Mouse (Mus musculus) left cerebral cortex, postnatal 36 days (tissue): ENCODE measurements around the gene Acly. TPM values are rescaled to one million over a fixed set of nuclear protein-coding genes. Genes with fewer than 3 reads are reported as not detected.

Experiments
- DNase-seq, 2 experiments: peaks; one replicate each; pipeline ENCODE4 v3.0.0; 2021 to 2022; ENCODE audit warnings: low spot score in 2 of 2, mixed read lengths in 1 of 2
- intact Hi-C: fragments of 180-260 bp; cut with DNase I; formaldehyde crosslinking; loops from one replicate; pipeline ENCODE4 v1.15.1; 2025
- total RNA-seq, 2 experiments: library from RNA; stranded (reverse); gene quantifications; 2 replicates each; pipeline ENCODE4 v1.2.3; 2021

Gene Acly
- total RNA-seq, 2 experiments from 2014 or later = 117 to 123 TPM

DNA sequence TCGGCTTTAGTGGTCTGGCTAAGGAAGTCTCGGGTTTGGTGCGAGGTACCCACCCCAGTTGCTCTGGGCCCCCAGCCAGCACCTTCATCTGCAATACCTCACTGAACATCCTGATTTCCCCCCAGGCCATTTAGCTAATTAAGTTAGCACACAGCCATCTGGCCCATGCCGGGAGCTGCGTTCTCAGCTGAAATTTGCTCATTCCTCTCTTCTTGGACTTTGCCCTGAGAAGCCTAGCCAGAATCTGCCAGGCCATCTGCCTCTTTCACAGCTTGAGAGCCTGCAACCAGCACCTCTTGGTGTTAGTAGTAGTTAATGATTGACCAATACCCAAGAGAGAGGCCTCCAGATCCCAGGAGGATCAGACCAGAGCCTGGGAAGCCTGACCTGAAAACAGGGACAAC is 9.6 kb downstream of the Acly start:
- DNase-seq = no peak
- intact Hi-C loops = no loop called here

DNA sequence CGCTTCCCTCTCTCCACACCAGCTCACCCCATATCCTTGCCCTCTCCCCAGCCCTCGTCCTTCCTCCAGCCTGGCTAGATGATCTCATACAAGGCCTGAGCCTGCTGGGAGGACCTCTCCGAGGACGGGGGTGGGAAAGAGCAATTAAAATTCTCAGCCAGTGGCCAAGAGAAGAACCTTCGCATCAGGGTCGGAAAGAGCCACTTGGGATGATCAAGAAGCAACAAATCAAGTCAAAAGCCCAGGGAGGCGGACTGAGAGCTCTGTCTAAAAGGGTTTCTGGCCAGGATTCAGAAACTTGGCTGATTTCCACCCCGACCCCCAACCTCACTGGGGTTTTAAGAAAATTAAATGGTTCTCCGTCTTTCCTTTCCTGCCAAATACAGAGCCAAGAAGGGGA is 11.5 kb downstream of the Acly start:
- no peak for DNase-seq
- intact Hi-C loops = no loop called here

DNA sequence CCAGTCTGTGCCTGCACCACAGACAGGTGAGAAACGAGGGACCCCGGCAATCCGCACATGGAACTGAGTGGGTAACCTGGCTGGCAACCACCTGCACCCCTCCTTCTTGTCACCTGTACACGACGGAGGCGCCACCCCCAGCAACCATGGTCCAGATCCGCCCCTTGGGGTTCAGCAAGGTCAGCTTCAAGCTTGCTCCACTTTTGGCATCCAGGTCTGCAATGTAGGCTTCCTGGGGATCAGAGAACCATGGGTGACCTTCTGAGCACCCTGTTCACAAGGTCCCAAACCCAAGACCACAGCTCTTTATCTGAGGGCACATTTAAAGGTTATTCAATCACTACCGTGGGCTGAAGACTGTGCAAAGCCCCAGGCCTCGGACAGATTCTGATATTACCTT is 12.0 kb downstream of the Acly start:
- intact Hi-C loops = no loop called here
- no peak for DNase-seq

DNA sequence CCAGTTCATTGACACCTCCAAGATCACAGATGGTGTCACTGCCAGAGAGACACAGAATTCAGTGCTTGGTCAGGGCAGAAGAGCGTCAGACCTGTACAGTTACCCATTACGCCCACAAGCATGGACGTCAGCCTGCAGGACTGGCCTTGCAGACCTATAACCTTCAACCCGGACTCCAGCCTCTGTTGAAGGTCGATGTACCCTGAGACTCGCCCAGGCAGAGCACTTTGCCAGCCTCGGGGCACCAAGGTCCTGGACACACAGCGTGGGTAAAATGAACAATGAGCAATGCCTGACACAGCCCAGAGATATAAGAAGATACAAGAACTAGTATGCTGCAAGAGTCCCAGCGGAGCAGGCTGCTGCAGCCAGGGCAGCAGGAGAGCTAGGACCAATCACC is 12.7 kb downstream of the Acly start:
- intact Hi-C loops = no loop called here
- DNase-seq = no peak

DNA sequence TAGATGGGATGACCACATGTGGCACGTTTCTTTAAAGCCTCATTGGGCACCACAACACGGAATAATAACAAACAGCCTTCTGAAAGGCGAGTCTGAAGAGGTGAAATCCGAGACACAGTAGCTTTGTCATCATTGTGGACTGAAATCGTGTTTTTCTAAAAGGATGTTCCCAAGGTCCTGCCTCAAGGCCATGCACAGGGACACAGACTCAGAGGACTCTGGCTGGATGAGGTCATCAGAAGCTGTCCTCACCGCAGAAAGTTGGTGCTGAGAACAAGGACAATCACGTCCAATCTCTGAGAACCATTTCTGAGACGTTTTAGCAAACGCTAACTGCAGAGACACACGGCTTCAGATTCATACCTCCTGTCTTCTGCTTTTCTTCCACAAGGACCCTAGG is 14.1 kb downstream of the Acly start:
- intact Hi-C loops = no loop called here
- DNase-seq = no peak

DNA sequence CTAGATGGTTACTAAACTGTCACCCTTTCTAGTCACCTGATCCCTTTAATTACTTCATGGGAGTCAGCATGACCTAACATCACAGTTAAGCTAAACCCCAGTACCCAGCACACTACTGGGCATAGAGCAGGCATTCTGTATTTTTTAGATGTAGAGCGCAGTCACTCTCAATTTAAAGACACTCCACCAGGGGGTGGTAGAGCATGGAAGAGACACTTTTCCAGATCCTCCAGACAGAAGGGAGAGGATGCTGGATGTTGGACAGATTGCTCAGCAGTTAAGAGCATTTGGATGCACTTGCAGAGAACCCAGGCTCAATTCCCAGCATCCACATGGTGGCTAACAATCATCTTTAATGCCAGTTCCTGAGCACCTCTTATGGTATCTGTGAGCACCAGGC is 15.4 kb downstream of the Acly start:
- DNase-seq = peak in 1 of 2 experiments; percentile 24
- intact Hi-C loops = loop anchor here (1.0 kb wide), 1 partner anchor 43 kb away; no protein-coding TSS in a partner anchor

DNA sequence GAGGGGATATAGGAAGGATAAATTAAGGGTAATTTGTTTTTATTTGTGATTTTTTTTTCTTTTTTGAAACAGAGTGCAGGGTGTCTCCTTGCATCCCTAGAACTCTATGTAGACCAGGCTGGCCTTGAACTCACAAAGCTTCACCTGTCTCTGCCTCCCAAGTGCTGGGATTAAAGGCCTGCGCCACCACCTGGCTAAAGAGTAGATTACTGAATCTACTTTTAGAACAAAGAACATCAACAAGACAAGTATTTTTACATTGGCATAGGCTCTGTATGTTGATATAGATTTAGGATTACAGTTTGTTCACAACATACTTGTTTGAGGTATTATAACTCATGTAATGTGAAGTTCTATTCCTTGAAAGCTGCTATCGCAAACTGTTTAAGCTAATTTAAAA is 17.2 kb downstream of the Acly start:
- DNase-seq = no peak
- intact Hi-C loops = no loop called here

DNA sequence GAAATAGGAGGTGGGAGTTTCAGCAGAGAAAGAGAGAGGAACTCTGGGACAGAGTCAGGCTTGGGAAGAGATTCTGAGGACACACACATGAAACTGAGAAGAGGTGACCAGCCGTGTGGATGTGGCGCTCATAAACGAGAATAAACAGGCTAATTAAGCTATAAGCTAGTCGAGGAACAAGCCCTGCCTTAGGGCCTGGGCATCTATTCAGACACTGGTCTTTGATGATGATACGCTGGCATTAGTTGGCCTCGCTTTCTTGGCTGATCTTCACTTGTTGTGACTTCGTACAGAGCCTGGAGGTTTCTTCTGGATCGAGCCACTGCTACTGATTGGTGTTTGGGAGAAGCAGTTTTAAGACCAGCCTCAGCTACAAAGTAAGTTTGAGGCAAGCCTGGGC is 21.8 kb downstream of the Acly start:
- intact Hi-C loops = no loop called here
- no peak for DNase-seq

DNA sequence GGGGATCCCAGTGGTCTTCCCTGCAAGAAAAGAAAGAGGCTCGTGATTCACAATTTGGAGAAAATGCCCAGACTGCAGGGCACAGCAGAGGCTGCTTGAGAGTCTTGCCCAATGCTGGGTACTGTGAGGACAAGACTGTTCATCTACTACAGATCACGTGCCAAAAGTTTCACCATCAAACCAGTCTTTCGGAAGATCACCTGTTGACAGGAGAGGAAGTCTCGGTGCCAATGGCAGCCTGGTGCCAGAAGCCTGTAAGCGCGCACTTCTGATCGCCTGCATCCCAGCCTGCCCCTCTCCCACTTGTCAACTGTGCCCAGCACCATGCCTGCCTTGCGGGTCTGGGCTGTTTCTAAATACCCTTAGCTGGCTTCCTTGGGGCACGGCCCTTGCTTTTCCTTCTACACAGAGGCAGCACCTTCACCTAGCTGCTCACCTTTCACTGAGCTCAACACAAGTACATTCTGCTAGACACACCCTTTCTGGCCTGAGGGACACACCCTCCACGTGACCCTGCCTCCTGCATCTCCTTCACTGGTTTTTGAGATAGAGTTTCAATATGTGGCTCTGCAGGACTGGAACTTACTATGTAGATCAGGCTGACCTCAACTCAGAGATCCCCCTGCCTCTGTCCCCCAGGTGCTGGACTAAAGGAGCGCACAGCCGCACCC is 22.7 kb downstream of the Acly start:
- intact Hi-C loops = no loop called here

DNA sequence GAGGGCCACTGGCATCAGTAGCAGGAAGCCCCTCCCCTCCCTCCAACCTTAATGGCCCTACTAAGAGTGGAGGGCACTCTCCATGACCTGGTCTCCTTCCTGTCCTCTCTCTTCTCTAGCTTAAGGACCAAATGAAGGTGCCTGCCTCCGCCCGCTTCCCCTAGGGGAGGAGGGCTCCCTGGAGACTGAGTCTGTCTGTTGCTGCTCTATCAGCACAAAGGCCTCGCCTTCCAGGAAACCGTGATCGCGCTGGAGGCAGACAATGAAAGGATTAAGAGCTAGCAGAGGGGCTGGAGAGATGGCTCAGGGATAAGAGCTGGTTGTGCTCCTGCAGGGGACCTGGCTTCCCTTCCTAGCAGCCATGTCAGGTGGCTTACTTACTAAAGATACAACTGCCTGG is 26.5 kb downstream of the Acly start:
- no peak for DNase-seq
- intact Hi-C loops = no loop called here

More for the DNA sequence above, 22.7 kb downstream of the Acly start:
- no peak for DNase-seq

DNA sequence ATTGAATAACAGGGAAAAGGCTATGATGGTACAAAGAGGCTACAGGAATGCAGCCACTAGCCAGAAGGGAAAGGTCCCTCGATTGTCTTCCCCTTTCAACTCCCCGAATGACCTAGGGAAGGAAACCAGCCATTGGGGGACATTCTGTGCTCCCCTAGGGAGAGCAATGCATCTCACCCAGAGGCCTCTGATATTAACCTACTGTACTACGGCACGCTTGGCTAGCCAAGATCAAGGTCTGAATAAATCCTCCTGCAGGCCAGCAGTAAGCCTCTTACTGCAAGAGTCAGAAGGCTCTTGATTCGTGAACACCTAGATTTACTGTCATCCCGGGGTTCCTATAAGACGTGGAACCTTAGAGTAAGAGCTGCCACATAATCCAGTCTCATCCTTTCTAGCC is 27.1 kb downstream of the Acly start:
- intact Hi-C loops = no loop called here
- no peak for DNase-seq

DNA sequence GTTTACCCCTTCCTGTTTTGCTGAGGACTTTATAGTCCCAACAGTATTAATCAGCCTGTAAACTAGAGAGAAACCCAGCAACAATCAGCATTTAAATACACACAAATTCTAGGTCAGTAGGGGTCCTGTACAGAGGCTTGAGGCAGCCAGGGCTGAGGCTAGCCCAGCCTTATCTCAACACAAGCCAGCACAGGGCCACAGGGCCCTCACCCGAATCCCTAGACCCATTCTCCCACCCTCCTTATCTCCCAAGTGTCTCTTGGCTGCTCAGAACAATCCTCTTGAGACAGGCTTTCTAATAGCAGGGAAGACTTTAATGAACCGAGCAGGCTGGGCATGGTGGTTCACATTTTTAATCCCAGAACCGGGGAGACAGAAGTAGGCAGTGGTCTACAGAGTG is 27.6 kb downstream of the Acly start:
- intact Hi-C loops = no loop called here
- DNase-seq = no peak

DNA sequence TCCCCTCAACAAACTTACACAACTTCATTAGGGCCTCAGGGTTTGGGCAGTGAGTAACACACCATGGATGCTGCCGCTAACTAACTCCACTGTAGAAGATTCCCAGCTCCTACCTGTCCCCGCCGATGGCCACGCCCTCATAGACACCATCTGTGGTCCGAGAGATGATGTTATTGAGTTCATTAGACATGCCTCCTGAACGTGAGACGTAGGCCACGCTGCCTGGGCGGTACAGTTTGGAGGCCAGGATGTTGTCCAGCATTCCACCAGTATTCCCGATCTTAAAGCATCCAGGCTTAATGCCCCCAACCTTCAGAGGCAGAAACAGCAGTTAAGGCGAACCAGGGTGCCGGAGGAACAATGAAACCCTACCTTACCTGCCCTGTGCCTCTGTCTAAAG is 34.0 kb downstream of the Acly start:
- no peak for DNase-seq
- intact Hi-C loops = no loop called here

DNA sequence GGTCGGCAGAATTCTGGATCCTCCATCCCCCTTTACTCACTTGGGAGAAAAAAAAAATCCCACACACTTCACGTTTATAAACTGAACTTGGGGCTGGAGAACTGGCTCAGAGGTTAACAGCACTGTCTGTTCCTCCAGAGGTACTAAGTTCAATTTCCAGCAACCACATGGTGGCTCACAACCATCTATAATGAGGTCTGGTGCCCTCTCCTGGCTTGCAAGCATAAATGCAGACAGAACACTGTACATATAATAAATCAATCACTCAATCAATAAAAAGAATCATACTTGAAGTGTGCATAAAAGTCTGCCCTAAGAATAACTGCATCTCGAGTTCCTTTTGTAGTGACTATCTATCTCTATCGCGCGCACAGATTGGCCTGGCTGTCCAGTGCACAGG is 36.8 kb downstream of the Acly start:
- no peak for DNase-seq
- intact Hi-C loops = no loop called here

DNA sequence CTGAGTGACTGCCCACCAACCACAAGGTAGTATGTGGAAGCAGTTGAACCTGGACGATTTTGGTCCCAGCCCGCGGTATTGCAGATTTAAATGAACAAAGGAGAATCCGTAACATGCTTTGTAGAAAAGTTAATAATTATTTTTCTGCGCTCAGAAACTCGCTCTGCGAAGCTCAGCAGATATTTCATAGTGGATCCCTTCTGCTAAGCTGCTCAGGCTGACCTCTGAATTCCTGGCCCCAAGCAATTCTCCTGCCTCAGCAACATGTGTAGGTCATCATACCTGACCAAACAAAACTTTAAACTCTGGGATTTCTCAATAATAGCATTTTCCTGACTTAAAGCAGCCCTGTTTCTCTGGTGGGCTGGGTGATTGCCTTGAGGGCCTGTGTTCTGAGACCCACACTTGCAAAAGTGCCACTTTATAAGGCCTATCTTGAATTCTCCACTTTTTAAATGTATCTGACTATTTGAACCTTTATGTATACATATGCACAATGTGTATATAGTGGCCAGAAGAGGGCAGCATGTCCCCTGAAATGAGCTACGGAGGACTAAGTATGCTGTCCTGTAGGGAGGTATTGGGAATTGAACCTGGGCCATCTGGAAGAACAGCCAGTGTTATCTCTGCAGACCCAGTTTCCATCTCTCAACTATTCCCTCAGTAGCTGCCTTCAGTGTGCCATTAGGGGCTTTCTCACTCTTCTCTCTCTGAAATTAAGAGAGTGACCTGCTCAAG is 41.8 kb downstream of the Acly start:
- intact Hi-C loops = no loop called here

DNA sequence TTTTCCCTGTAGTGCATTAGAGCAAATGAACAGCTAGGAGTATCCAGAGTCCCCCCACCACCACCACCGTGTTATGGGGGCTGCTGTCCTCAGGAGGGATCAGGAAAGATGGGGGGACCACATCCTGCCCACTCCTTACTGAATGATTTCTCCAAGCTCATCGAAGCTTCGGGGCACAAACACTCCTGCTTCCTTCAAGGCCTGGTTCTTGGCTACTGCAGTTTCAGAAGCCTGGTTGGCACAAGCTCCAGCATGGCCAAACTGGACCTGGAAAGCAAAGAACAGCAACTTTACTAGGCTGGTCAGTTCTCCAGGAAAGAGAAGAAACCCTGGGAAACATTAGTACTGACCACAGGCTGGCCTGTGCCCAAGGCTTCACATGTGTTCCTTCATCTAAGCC is 43.3 kb downstream of the Acly start:
- no peak for DNase-seq
- intact Hi-C loops = no loop called here

More for the DNA sequence above, 41.8 kb downstream of the Acly start:
- no peak for DNase-seq

DNA sequence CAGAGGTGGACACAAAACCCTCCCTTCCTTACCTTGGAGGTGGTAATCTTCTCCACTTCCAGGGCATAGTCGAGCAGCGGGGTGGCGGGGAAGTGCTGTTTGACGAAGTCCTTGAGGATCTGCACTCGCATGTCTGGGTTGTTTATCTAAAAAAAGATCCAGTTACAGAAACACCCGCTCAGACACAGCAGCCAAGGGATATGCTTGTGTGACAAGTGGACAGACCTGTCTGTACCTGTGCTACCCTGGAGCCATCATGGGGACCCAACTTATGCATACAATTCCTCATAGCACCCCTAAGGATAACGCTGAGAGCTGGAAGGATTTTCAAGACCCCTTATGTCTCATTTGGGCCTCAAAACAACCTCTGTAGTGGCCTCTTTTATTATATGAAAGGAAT is 48.6 kb downstream of the Acly start:
- no peak for DNase-seq
- intact Hi-C loops = no loop called here

DNA sequence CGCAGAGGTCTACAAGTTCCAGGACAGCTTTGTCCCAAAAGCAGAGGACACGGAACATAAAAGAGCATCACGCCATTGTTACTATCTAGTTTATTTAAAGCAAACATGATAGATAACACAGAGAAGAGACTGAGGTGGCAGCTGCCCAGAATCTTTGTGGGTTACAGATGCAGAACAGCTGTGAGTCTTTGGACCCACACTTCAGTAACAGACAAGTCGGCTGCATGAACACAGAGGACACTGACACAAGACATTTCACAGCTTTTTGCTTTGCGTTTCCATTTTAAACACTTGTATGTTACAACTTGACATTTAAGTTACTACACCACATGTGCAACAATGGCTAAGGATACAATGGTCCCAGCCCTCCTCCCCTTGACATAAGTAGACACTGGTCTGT is 51.5 kb downstream of the Acly start:
- intact Hi-C loops = no loop called here
- no peak for DNase-seq

DNA sequence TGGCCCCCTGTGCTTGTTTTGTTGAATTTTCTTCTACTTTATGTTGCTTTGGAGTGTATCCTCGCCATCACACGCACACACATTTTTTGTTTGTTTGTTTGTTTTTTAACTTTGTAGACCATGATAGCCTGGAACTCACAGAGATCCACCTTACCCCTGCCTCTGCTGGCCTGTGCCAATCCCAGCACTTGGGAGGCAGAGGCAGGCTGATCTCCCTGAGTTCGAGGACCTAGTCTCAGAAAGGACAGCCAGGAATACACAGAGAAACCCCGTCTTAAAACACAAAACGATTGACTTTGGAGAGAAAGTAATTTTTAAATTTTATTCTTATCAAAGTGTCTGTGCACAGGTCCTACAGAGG is 54.9 kb downstream of the Acly start:
- DNase-seq = no peak
- intact Hi-C loops = loop anchor here (2.0 to 5.0 kb wide), 3 partner anchors 32 to 116 kb away; partner anchors contain the start of genes Hap1, Klhl10 and Nt5c3b

DNA sequence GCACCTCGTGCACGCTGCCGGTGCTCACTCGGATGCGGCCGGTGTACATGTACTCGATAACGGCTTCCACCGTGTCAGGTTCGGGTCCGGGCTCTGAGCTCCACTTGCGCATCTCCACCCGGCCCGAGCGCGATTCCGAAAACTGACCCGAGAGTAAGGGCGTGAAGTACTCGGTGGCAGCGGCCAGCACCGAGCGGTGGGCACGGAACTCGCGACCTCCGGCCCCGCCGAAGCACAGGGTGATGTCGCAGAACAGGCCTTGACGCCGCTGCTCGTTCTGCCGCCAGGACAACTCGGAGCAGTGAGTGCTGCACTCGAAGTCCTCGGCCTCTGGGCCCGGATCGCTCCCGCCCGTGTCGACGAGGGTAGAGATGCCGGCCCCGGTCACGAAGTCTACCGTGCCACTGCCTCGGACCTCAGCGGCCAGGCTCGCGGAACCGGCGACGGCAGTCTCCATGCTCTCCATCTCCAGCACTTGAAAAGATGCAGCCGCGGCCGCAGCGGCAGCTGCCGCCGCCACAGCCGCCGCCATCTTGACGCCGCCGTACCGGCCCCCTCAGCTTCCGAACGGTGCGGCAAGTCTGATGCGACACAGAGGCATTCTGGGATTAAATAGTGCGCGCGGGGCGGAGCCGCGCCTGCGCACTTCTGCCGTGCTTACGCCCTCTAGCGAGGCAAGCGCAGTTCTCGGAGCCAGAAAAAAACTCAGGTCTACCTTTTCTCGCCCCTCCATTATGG is 55.4 kb downstream of the Acly start, which contains the start of gene Klhl11:
Klhl11 (minus strand) TSS at position 545 of the 738 bp plus-strand sequence.
- intact Hi-C loops = loop anchor here (2.0 to 5.0 kb wide), 3 partner anchors 32 to 115 kb away; partner anchors contain the start of genes Hap1, Klhl10 and Nt5c3b
- peak; percentile 92 to 93 for DNase-seq
